In genomic region chr5:21592106-21592505, GRCm38 (mm10) we compare ENCODE assay signal across 28 mouse cellular contexts. TPM values are rescaled to one million over a fixed set of nuclear protein-coding genes. Genes with fewer than 3 reads are reported as not detected.
"Had no signal": no experiment of that assay in that cellular context is flagged by ENCODE, and none has a peak within 500 bp of the region (broad histone marks: within the 10 kb centered on the region; RNA-seq: fewer than 3 reads in every experiment).

No protein-coding gene starts in this region.

- ATAC-seq: hindbrain, postnatal 0 days; intestine, postnatal 0 days; liver, postnatal 0 days had no signal

- H3K4me1 ChIP-seq: hindbrain, embryonic 13.5 days; hindbrain, embryonic 15.5 days; liver, embryonic 13.5 days; liver, embryonic 15.5 days had no signal

- H3K27me3 ChIP-seq: heart, embryonic 13.5 days; heart, embryonic 15.5 days; hindbrain, embryonic 13.5 days; hindbrain, embryonic 15.5 days; limb, embryonic 12.5 days; liver, embryonic 13.5 days; liver, embryonic 15.5 days had no signal

- H3K4me3 ChIP-seq: heart, adult 2 months; heart, embryonic 13.5 days; heart, embryonic 15.5 days; hindbrain, embryonic 13.5 days; hindbrain, embryonic 15.5 days; layer of hippocampus, adult 2 months; limb, embryonic 12.5 days; liver, embryonic 13.5 days; liver, embryonic 15.5 days had no signal

- H3K9me3 ChIP-seq: heart, embryonic 13.5 days; heart, embryonic 15.5 days; hindbrain, embryonic 13.5 days; hindbrain, embryonic 15.5 days; limb, embryonic 12.5 days; liver, embryonic 13.5 days; liver, embryonic 15.5 days had no signal

- H3K36me3 ChIP-seq: heart, embryonic 13.5 days; heart, embryonic 15.5 days; hindbrain, embryonic 13.5 days; hindbrain, embryonic 15.5 days; limb, embryonic 12.5 days; liver, embryonic 13.5 days; liver, embryonic 15.5 days had no signal

- DNase-seq: gastrocnemius, postnatal 14 days; gastrocnemius, postnatal 36 days; heart, adult 2 months; heart, postnatal 14 days; heart, postnatal 36 days; kidney, adult 18-20 months; kidney, adult 8-10 months; kidney, postnatal 10 days; kidney, postnatal 25 days; kidney, postnatal 4 days; layer of hippocampus, postnatal 36 days; left cerebral cortex, postnatal 4 days; liver, embryonic 13.5 days; liver, postnatal 0 days had no signal

- H3K27ac ChIP-seq: heart, adult 2 months; heart, embryonic 13.5 days; heart, embryonic 15.5 days; hindbrain, embryonic 13.5 days; hindbrain, embryonic 15.5 days; hindbrain, postnatal 0 days; layer of hippocampus, adult 2 months; limb, embryonic 12.5 days; liver, embryonic 13.5 days; liver, embryonic 15.5 days had no signal

- H3K9ac ChIP-seq: heart, embryonic 13.5 days; heart, embryonic 15.5 days; hindbrain, embryonic 13.5 days; hindbrain, embryonic 15.5 days; limb, embryonic 12.5 days; liver, embryonic 13.5 days; liver, embryonic 15.5 days; liver, postnatal 0 days had no signal

- H3K4me2 ChIP-seq: heart, embryonic 11.5 days; heart, embryonic 13.5 days; heart, embryonic 15.5 days; hindbrain, embryonic 13.5 days; hindbrain, embryonic 15.5 days; limb, embryonic 12.5 days; liver, embryonic 13.5 days; liver, embryonic 15.5 days had no signal

RNA-seq across cellular contexts. Expression of gene Lrrc17, which starts 48.7 kb away (rescaled TPM):
- total RNA-seq: hematopoietic stem cell, adult 5-6 weeks had no signal

RNA-seq across cellular contexts. Expression of gene Fbxl13, which starts 53.3 kb away (rescaled TPM):
- total RNA-seq: gastrocnemius, adult 18-20 months; gastrocnemius, adult 8-10 months; heart, adult 2 months; heart, postnatal 36 days; hematopoietic stem cell, adult 5-6 weeks had no signal
- polyA plus RNA-seq: liver, adult 2 months had no signal
